Mouse (Mus musculus): ENCODE data around the gene Tmem121. TPM values are rescaled to one million over a fixed set of nuclear protein-coding genes. Genes with fewer than 3 reads are reported as not detected.

The Tmem121 gene
- total RNA-seq (2021) = 1 to 10 TPM; 4.5 to 7.4 TPM
- long read RNA-seq, experiment 1, transcript Tmem121-201 (2 exons, 1,574 nt) = major isoform, 21 of 24 reads
- long read RNA-seq, experiment 1, partial matches to known transcripts = 2 of 24 reads
- long read RNA-seq, experiment 1, other reads (novel, unspliced or antisense) = 1 of 24 reads
- long read RNA-seq, experiment 2, transcript Tmem121-201 (2 exons, 1,574 nt) = major isoform, 13 of 15 reads
- long read RNA-seq, experiment 2, partial matches to known transcripts = 1 of 15 reads
- long read RNA-seq, experiment 2, other reads (novel, unspliced or antisense) = 1 of 15 reads

- peak; percentile 47 to 64 for DNase-seq
Measured at GRCm38 (mm10) chr12:113185442-113186291, at the start of gene Tmem121. Gene Tmem121 (plus strand): TSS chr12:113185930.

- DNase-seq = no peak
Measured at GRCm38 (mm10) chr12:113136492-113137020, 49.2 kb upstream of the Tmem121 start.

DNA sequence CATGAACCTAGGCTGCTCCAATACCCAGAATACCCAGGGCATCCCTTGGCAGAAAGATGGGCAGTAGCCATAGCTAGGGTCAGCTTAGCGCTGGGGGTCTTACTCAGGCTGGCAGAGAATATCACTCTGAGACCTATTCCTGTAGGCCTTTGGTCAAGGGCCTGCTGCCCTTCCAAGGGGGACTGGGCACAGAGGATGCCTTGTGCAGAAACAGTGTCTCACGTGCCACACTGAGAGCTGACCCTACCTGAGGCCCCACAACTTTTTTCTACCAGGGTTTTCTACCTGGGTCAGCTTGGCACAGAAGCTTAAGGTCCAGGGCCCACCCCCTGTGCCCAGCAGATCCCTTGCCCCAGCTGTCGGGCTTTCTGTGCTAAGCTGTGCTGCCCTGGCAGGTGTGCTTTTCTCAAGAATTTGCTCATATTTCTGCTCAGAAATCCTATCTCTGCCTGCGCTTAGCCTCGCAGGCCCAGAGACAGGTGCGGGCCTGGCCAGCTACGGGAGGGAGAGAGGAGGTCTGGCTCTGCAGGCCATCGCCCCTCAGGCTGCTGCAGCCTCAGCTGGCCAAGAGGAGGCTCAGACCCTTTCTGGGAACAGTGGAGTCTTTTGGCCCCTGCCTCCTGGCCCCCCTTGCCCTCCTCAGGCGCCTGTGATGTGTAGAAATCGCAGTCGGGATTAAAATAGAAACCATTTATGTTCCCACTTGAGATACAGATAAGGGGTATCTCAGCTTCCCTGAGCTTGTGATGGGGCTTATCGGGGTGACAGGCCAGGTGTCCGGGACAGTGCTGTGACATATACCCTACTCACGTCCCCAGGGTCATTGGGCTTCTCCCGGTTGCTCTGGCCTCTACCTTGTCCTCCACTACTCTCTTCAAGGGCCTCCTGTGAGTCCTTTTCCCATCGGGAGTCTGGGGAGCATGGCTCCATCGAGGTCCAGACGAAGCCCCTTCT lies 48.2 kb upstream of the Tmem121 start:
- no peak for DNase-seq

GRCm38 (mm10) chr12:113138291-113138690 lies 47.4 kb upstream of the Tmem121 start:
- no peak for DNase-seq

GRCm38 (mm10) chr12:113138901-113139864 lies 46.5 kb upstream of the Tmem121 start:
- DNase-seq = no peak

GRCm38 (mm10) chr12:113139908-113140615 lies 45.7 kb upstream of the Tmem121 start, which contains the start of gene Crip2:
Gene Crip2 (plus strand): TSS chr12:113140236.
- peak; percentile 88 to 93 for DNase-seq

GRCm38 (mm10) chr12:113140616-113141411 lies 44.9 kb upstream of the Tmem121 start:
- peak; percentile 59 to 60 for DNase-seq

GRCm38 (mm10) chr12:113141531-113141973 lies 44.2 kb upstream of the Tmem121 start:
- peak; percentile 50 to 72 for DNase-seq

DNA sequence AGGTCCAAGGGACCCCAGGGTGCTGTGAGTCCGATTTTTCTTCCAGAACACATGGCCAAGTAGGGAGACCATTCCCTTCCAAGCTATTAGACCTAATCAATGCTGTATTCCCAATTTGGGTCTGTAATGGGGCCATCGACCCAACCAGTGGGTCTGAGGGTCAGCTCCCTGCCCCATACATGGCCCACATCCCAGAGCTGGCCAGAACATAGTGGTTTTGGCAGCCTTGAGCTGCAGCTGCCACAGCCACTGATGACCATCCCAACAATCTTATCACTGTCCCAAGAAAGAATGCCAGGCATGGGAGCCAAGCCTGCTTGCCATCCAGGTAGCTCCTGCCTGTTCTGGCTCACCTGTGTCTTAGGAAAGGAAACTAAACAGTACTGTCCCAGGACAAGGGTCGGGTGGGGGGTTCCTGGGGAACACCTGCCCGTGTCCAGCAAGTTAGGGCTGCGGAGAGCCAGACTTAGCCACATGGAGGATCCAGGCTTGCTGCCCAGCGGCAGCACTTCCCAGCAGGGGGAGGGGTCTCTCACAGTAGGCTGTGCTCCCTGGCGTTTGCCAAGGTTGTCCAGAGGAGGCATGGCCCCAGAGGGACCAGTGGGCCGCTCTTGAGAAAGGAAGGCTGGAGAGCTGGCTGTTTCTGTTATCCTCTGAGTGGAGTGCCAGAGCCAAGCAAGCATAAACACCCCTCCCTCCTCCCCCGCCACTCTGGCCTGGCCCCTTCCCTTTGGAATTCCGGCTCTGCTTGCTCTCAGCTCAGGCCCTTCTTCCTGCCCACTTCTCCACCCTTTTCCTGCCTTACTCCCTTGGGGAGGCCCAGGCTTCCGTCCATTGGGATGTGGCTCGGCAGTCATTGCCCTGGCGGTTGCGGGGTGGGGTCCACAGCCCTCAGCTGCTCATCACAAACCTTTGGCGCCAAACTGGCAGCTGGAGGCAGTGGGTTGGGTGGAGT lies 43.4 kb upstream of the Tmem121 start:
- peak; percentile 66 to 78 for DNase-seq

- DNase-seq = no peak
Measured at GRCm38 (mm10) chr12:113143164-113143563, 42.6 kb upstream of the Tmem121 start.

DNA sequence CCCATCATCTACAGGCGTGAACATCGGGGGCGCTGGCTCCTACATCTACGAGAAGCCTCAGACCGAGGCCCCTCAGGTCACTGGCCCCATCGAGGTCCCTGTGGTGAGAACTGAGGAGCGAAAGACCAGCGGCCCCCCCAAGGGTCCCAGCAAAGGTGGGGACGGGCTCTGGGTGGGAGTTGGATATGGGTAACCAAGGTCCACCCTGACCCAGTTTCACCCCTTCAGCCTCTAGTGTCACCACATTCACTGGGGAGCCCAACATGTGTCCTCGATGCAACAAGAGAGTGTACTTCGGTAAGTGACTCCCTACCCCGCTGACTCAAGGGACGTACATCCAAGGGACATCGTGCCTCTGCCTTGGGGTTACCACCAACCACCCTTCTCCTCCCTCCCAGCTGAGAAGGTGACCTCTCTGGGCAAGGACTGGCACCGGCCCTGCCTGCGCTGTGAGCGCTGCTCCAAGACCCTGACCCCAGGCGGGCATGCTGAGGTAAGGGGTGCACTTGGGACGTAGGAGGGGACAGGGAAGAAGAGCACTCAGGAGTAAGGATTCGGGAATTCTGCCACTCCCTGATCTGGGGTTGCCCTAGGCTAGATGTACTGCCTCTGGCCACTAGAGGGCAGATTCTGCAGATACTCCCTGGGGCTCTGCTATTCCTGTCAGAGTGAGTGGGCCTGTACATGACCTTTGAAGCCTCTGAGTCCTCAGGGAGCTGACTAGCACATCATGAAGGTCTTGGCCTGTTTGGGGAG lies 41.6 kb upstream of the Tmem121 start:
- DNase-seq = peak; percentile 55 to 70

GRCm38 (mm10) chr12:113144886-113145285 lies 40.8 kb upstream of the Tmem121 start:
- DNase-seq = no peak

DNA sequence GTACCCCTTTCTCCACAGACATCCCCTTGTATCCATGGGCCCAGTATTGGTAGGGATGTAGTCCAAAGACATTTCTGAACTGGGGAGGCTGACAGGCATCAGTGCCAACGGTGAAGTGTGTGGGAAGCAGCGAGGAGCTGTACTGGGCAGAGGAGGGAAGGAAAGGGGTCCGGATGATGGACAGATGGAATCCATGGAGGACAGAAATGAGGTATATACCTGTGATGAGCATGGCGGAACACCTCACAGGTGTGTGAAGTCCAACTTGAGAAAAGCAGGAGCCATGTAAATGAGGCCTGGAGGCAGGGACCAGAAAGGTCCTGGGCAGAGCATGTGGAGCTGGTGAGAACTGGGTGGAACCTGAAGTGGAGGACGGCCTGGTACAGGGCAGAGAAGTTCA lies 40.1 kb upstream of the Tmem121 start:
- DNase-seq = no peak

DNA sequence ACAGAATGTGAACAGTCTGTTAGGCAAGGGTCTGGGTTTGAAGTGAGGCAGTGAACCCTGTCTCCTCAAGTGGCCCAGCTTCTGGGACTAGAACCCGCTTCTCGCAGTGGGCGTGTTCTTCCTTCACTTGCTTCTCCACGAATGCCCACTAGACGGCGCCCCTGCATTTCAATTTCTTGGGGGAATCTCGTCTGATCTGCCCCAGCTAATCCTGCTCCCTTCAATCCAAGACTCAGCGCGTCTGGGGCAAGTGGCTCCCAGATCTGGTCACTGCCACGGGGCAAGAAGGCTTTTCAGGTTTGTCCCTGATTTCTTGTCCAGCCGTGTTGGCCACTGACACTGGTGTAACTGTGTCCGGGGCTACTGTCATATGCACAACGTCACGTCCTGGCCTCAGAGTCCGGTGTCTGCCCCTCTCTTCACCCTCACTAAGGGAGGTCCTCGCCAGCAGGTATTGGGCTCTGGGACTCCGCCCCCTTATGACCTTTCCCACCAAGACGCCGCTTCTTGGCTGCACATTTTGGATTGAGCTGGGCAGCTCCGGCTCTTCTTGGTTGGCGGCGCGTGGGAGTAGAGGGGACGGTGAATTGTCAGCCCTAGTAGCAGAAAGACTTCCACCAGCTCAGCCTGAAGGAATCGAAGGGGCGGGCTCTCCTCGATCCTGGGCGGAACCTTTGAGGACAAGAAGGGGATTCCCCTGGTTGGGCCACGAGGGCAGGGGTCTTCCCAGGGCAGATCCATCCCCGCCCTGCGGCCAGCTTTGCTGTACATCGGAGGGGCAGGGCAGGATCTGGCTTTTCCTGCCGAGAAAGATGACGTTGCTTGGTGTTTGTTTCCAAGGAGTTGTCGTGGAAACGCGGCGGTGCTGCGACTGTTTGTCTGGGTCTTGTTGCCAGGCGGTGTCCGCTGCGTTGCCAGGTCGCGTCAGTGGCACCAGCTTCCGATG lies 39.3 kb upstream of the Tmem121 start, which contains the start of gene Crip1:
Gene Crip1 (plus strand): TSS at position 205 of the 946 bp plus-strand sequence.
- DNase-seq = peak; percentile 86 to 90

GRCm38 (mm10) chr12:113147481-113147880 lies 38.2 kb upstream of the Tmem121 start:
- no peak for DNase-seq

Data from adrenal gland, postnatal 36 days (tissue).